Mouse (Mus musculus) CH12.LX (cell line): Measurements from ENCODE around the gene Mgat5b.

Experiments used
- CHD1 ChIP-seq: IDR thresholded peaks from 2 replicates; pipeline ENCODE4 v1.6.1; 2012; ENCODE audit warnings: low read depth, low read length, improper control_type of control experiment, inconsistent platforms
- CTCF ChIP-seq, 2 experiments: IDR thresholded peaks in 1 of 2; conservative IDR thresholded peaks in 1 of 2; 2 replicates each; pipeline ENCODE4 v1.5.1; 2011 to 2012; ENCODE audit warnings: low read depth in 2 of 2, low read length in 2 of 2, improper control_type of control experiment in 1 of 2, inconsistent platforms in 1 of 2, mild to moderate bottlenecking in 1 of 2, moderate library complexity in 1 of 2
- ETS1 ChIP-seq: conservative IDR thresholded peaks from 2 replicates; pipeline ENCODE4 v1.6.1; 2012; ENCODE audit warnings: low read depth, mild to moderate bottlenecking, inconsistent platforms, low read length, improper control_type of control experiment, moderate library complexity
- ZKSCAN1 ChIP-seq: IDR thresholded peaks from 2 replicates; pipeline ENCODE4 v1.6.1; 2012; ENCODE audit warnings: low read depth, inconsistent platforms, low read length, improper control_type of control experiment, borderline replicate concordance

- TF ChIP-seq ETS1 (no peak), CHD1 (no peak), CTCF (conservative IDR thresholded peaks at IDR 0.05 in 1 of 2, IDR thresholded peaks at IDR 0.05 in 1 of 2; ENCODE audit: low read depth in 2 of 2, low read length in 2 of 2) (no peak), ZKSCAN1 (no peak)
These were observed 23.3 kb upstream of the Mgat5b start for GRCm38 (mm10) chr11:116895402-116895801.
